Mouse (Mus musculus): ENCODE measurements around the gene Tubgcp6. TPM values are rescaled to one million over a fixed set of nuclear protein-coding genes. Genes with fewer than 3 reads are reported as not detected.

The Tubgcp6 gene
- polyA plus RNA-seq, 1 experiment from 2014 or later = 6.2 TPM

DNA sequence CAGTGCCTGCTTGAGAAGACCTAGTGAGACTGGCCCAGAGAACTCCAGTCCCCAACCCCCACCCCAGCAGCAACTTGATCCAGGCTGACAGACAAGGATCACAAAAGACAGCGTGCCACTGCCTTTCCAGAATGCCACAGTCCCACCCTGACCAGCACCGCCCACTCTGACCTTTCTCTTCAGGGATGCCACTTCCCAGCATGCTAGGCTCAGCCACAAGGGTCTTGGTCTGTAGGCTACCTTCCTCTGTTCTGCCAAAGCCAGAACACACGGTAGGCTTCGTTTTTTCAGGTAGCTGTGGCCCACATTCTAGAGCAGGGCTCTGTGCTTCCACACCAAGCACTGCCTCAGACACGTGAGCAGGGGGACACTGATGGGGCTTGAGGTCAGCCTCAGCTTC is 20.3 kb downstream of the Tubgcp6 start:
- Histone ChIP-seq H3K9ac (replicated peaks; ENCODE audit: low read depth) (no peak overlapping the region), H3K9me3 (ENCODE audit: low read length) (no peaks in the 10 kb centered on the region), H3K27me3 (replicated peaks; ENCODE audit: insufficient read depth, low read length) (no peaks in the 10 kb centered on the region), H3K27ac (ENCODE audit: low read length) (no peak overlapping the region), H3K4me2 (replicated peaks; ENCODE audit: low read depth, low read length) (no peak overlapping the region), H3K36me3 (ENCODE audit: insufficient read depth, low read length) (peaks cover 50% of the 10 kb centered on the region), H3K4me1 (ENCODE audit: insufficient read depth, low read depth, low read length) (no peaks in the 10 kb centered on the region), H3K4me3 (ENCODE audit: low read depth, low read length) (no peak overlapping the region)
- 70% methylated on average over 5 of the region's 5 CpGs for WGBS
- DNase-seq (ENCODE audit: low spot score) (no peak), ATAC-seq (no peak)
- no peak for TF ChIP-seq EP300 (IDR thresholded peaks at IDR 0.05)

DNA sequence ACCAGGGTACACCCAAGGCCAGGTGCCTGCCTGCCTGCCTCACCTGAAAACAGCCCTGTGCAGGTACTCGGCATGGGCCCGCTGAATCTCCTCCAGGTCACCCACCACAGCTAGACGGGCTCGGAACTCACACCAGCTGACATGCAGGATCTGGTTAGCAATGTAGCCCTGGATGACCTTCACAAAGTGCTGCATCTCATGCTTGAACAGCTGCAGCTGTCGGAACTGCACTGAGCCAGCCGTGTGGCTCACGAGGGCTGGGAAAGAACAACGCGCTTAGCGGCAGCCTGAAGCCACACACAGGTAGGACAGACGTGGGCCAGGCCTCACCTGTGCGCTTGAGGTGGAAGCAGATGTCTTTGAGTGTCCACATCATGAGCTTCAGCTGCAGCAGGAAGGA is 22.1 kb downstream of the Tubgcp6 start:
- Histone ChIP-seq H3K36me3 (ENCODE audit: insufficient read depth, low read length) (peaks cover 67% of the 10 kb centered on the region), H3K27me3 (replicated peaks; ENCODE audit: insufficient read depth, low read length) (no peaks in the 10 kb centered on the region), H3K27ac (ENCODE audit: low read length) (no peak overlapping the region), H3K4me1 (ENCODE audit: insufficient read depth, low read depth, low read length) (no peaks in the 10 kb centered on the region), H3K4me2 (replicated peaks; ENCODE audit: low read depth, low read length) (no peak overlapping the region), H3K9me3 (ENCODE audit: low read length) (no peaks in the 10 kb centered on the region), H3K9ac (replicated peaks; ENCODE audit: low read depth) (no peak overlapping the region), H3K4me3 (ENCODE audit: low read depth, low read length) (no peak overlapping the region)
- WGBS = 91% methylated on average over 12 of the region's 12 CpGs
- DNase-seq (ENCODE audit: low spot score) (no peak), ATAC-seq (no peak)
- TF ChIP-seq EP300 (IDR thresholded peaks at IDR 0.05) (no peak), CTCF (IDR thresholded peaks at IDR 0.05) (no peak)

DNA sequence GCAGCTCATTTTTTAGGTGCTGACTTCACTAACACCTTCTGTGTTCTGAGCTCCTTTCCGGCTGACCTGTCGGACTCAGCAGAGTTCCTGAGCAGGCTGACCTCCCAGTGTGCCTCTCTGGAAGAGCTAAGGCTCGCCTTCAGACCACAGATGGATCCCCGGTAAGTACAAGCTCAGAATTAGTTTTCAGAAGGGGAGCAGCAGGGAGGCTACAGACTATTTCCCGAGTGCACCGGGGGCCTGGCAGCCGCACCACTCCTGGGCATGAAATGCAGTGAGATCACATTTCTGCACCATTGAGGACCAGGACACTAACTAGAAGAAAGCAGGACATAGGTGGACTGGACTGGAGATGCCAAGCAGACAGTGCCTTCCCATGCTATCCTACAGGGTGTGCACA is 24.3 kb downstream of the Tubgcp6 start:
- TF ChIP-seq EP300 (IDR thresholded peaks at IDR 0.05) (no peak), CTCF (IDR thresholded peaks at IDR 0.05) (no peak)
- Histone ChIP-seq H3K27me3 (replicated peaks; ENCODE audit: insufficient read depth, low read length) (no peaks in the 10 kb centered on the region), H3K4me2 (replicated peaks; ENCODE audit: low read depth, low read length) (no peak overlapping the region), H3K27ac (ENCODE audit: low read length) (no peak overlapping the region), H3K36me3 (ENCODE audit: insufficient read depth, low read length) (peaks cover 74% of the 10 kb centered on the region), H3K9ac (replicated peaks; ENCODE audit: low read depth) (no peak overlapping the region), H3K9me3 (ENCODE audit: low read length) (no peaks in the 10 kb centered on the region), H3K4me3 (ENCODE audit: low read depth, low read length) (no peak overlapping the region), H3K4me1 (ENCODE audit: insufficient read depth, low read depth, low read length) (no peaks in the 10 kb centered on the region)
- ATAC-seq (no peak), DNase-seq (ENCODE audit: low spot score) (no peak)
- 88% methylated on average over 7 of the region's 7 CpGs for WGBS

GRCm38 (mm10) chr15:89097450-89097849 is 25.5 kb downstream of the Tubgcp6 start:
- Histone ChIP-seq H3K27ac (ENCODE audit: low read length) (no peak overlapping the region), H3K27me3 (replicated peaks; ENCODE audit: insufficient read depth, low read length) (no peaks in the 10 kb centered on the region), H3K9ac (replicated peaks; ENCODE audit: low read depth) (no peak overlapping the region), H3K4me1 (ENCODE audit: insufficient read depth, low read depth, low read length) (no peaks in the 10 kb centered on the region), H3K36me3 (ENCODE audit: insufficient read depth, low read length) (peaks cover 78% of the 10 kb centered on the region), H3K4me2 (replicated peaks; ENCODE audit: low read depth, low read length) (no peak overlapping the region), H3K4me3 (ENCODE audit: low read depth, low read length) (no peak overlapping the region), H3K9me3 (ENCODE audit: low read length) (no peaks in the 10 kb centered on the region)
- no peak for TF ChIP-seq EP300 (IDR thresholded peaks at IDR 0.05)
- TF ChIP-seq CTCF (IDR thresholded peaks at IDR 0.05) = no peak
- DNase-seq (ENCODE audit: low spot score) (no peak), ATAC-seq (no peak)
- WGBS = 89% methylated on average over 5 of the region's 5 CpGs

DNA sequence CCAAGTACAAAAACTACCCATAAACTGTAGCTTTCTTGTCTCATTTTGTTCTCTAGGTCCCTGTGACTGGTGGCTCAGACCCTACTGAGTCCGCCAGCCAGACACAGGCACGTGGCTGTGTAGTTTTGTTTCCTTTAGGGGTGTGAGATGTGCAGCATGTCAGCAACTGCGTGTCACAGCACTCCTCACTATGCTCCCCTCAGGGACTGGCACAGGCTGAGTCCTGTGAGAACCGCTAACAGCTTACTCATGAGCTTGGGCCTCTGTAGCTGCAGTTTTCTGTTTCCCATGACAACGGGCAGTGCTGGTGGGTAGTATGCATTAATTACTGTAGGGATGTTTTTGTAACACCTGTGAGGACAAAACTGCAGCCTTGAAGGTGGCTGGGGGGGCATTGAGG is 30.7 kb downstream of the Tubgcp6 start:
- no peaks in the 10 kb centered on the region for H3K9me3 ChIP-seq (ENCODE audit: low read length)
- peaks cover 13% of the 10 kb centered on the region; the same call in 1 of the 2 replicates for H3K4me1 ChIP-seq (ENCODE audit: insufficient read depth, low read depth, low read length)
- H3K27me3 ChIP-seq (replicated peaks; ENCODE audit: insufficient read depth, low read length) = no peaks in the 10 kb centered on the region
- no peak overlapping the region for H3K4me2 ChIP-seq (replicated peaks; ENCODE audit: low read depth, low read length)
- TF ChIP-seq CTCF (IDR thresholded peaks at IDR 0.05) = no peak
- TF ChIP-seq EP300 (IDR thresholded peaks at IDR 0.05) = no peak
- H3K27ac ChIP-seq (ENCODE audit: low read length) = no peak overlapping the region
- peaks cover 39% of the 10 kb centered on the region for H3K36me3 ChIP-seq (ENCODE audit: insufficient read depth, low read length)
- no peak overlapping the region for H3K4me3 ChIP-seq (ENCODE audit: low read depth, low read length)
- no peak overlapping the region for H3K9ac ChIP-seq (replicated peaks; ENCODE audit: low read depth)
- DNase-seq (ENCODE audit: low spot score) (no peak), ATAC-seq (no peak)
- WGBS = 73% methylated on average over 5 of the region's 5 CpGs

- Histone ChIP-seq H3K4me1 (ENCODE audit: insufficient read depth, low read depth, low read length) (peaks cover 13% of the 10 kb centered on the region; the same call in 1 of the 2 replicates), H3K36me3 (ENCODE audit: insufficient read depth, low read length) (peaks cover 33% of the 10 kb centered on the region), H3K4me3 (ENCODE audit: low read depth, low read length) (no peak overlapping the region), H3K9me3 (ENCODE audit: low read length) (no peaks in the 10 kb centered on the region), H3K4me2 (replicated peaks; ENCODE audit: low read depth, low read length) (no peak overlapping the region), H3K9ac (replicated peaks; ENCODE audit: low read depth) (no peak overlapping the region), H3K27me3 (replicated peaks; ENCODE audit: insufficient read depth, low read length) (no peaks in the 10 kb centered on the region), H3K27ac (ENCODE audit: low read length) (no peak overlapping the region)
- no peak for DNase-seq (ENCODE audit: low spot score)
- whole genome bisulfite sequencing = 81% methylated on average over 4 of the region's 4 CpGs
- no peak for TF ChIP-seq EP300 (IDR thresholded peaks at IDR 0.05)
- no peak for TF ChIP-seq CTCF (IDR thresholded peaks at IDR 0.05)
- no peak for ATAC-seq
Observed at GRCm38 (mm10) chr15:89090662-89091061, 32.2 kb downstream of the Tubgcp6 start.
